Mouse (Mus musculus) liver, embryonic 14.5 days (tissue): Measurements from ENCODE around the gene Pex13. TPM values are rescaled to one million over a fixed set of nuclear protein-coding genes. Genes with fewer than 3 reads are reported as not detected.
A peak's percentile ranks its signal among the peaks of the same experiment; 100 is the strongest.

ENCODE experiments used
- ATAC-seq: fragments of 200-750 bp; cut with Nextera tagmentation; 2 replicates; pipeline ENCODE4 v1.8.0; 2017; ENCODE audit warnings: moderate number of reproducible peaks, mild to moderate bottlenecking, moderate library complexity; ENCODE audit not compliant: insufficient read depth
- DNase-seq, 3 experiments: peaks; one replicate each; pipeline ENCODE4 v3.0.0-alpha.2; 2012 to 2013; ENCODE audit warnings: low read depth in 3 of 3, low spot score in 3 of 3
- H3K27ac ChIP-seq: fragments of 300-500 bp; sonication (generic); 2 replicates; pipeline ENCODE4 v1.5.1; 2014; ENCODE audit warnings: moderate library complexity, mild to moderate bottlenecking, control low read depth, inconsistent platforms
- H3K27me3 ChIP-seq: fragments of 300-500 bp; sonication (generic); 2 replicates; pipeline ENCODE4 v1.6.1; 2014; ENCODE audit warnings: mild to moderate bottlenecking, low read length, moderate library complexity; ENCODE audit not compliant: control insufficient read depth, insufficient read depth
- H3K36me3 ChIP-seq: fragments of 300-500 bp; sonication (generic); replicated peaks from 2 replicates; pipeline ENCODE4 v1.6.1; 2014; ENCODE audit warnings: low read depth; ENCODE audit not compliant: control insufficient read depth, insufficient read depth
- H3K4me1 ChIP-seq, 2 experiments: fragments of 200-500 bp in 1 of 2; fragments of 300-500 bp in 1 of 2; sonication (generic) in 1 of 2; replicated peaks; 2 replicates each; pipeline ENCODE4 v1.6.1; 2012 to 2014; ENCODE audit warnings: antibody characterized with exemption in 1 of 2, inconsistent platforms in 1 of 2, low read length in 1 of 2; ENCODE audit not compliant: control insufficient read depth in 2 of 2, insufficient read depth in 2 of 2
- H3K4me2 ChIP-seq: fragments of 300-500 bp; sonication (generic); 2 replicates; pipeline ENCODE4 v1.6.1; 2014; ENCODE audit warnings: low read depth, mild to moderate bottlenecking, control low read depth, moderate library complexity
- H3K4me3 ChIP-seq, 2 experiments: fragments of 200-500 bp in 1 of 2; fragments of 300-500 bp in 1 of 2; sonication (generic) in 1 of 2; 2 replicates each; pipeline ENCODE4 v1.5.1; 2012 to 2014; ENCODE audit warnings: low read depth in 2 of 2, low read length in 2 of 2, mild to moderate bottlenecking in 2 of 2, control low read depth in 1 of 2, inconsistent platforms in 1 of 2, moderate library complexity in 1 of 2; ENCODE audit not compliant: insufficient read depth in 1 of 2
- H3K9ac ChIP-seq: fragments of 300-500 bp; sonication (generic); replicated peaks from 2 replicates; pipeline ENCODE4 v1.6.1; 2014; ENCODE audit warnings: mild to moderate bottlenecking, control low read depth, moderate library complexity
- H3K9me3 ChIP-seq: fragments of 300-500 bp; sonication (generic); 2 replicates; pipeline ENCODE4 v1.6.1; 2016; ENCODE audit warnings: low read length, mixed read lengths; ENCODE audit not compliant: control insufficient read depth
- CTCF ChIP-seq: IDR thresholded peaks from 2 replicates; pipeline ENCODE4 v1.5.1; 2016; ENCODE audit warnings: antibody characterized with exemption, low read depth, control low read depth
- EP300 ChIP-seq: IDR thresholded peaks from 2 replicates; pipeline ENCODE4 v1.6.1; 2016; ENCODE audit warnings: antibody characterized with exemption, low read depth
- WGBS: fragments of 180-500 bp; shearing (Covaris S2); extraction: QIAGEN DNeasy Blood & Tissue Kit; methylation state at CpG from one replicate; pipeline ENCODE4 v1.1.7; 2014; ENCODE audit not compliant: insufficient replicate concordance; 5-methylcytosine and 5-hydroxymethylcytosine counted together
- polyA plus RNA-seq, 2 experiments: library from polyadenylated mRNA; depleted of rRNA in 1 of 2; stranded (reverse) in 1 of 2; unstranded in 1 of 2; fragments of >200 nt; fragmentation: Nextera tagmentation in 1 of 2; extraction: Ambion mirVana in 1 of 2; gene quantifications; 2 replicates each; pipeline versions ENCODE4 v1.2.1 to v1.2.3; 2012 to 2014

Pex13 gene
- polyA plus RNA-seq (2012; rRNA removed) (2.7 and 3.5 TPM in 2 replicates), polyA plus RNA-seq (2014; fragmentation: Nextera tagmentation; extraction: Ambion mirVana) (12.2 and 13.0 TPM in 2 replicates)

GRCm38 (mm10) chr11:23665798-23666501, at the start of gene Pex13:
TSS of gene Pex13 (minus strand) at chr11:23665959.
- Histone ChIP-seq H3K27ac (peak within 1 kb of the TSS; percentile 78), H3K4me1 (peaks cover 0 to 6% of the 10 kb centered on the region in 2 experiments; a peak in 2 of 4 replicates), H3K36me3 (no peaks in the 10 kb centered on the region; the same call in 1 of the 2 replicates), H3K4me3 (peak within 1 kb of the TSS; percentile 83 to 97), H3K27me3 (no peaks in the 10 kb centered on the region), H3K4me2 (peak within 1 kb of the TSS; percentile 89), H3K9me3 (no peaks in the 10 kb centered on the region), H3K9ac (peak within 1 kb of the TSS; percentile 81)
- WGBS = under 1% methylated on average over 49 of the region's 49 CpGs
- ATAC-seq (peak; percentile 96), DNase-seq (peak; percentile 79 to 86 (median 80))
- TF ChIP-seq EP300 (no peak), CTCF (no peak)

- no peak for ATAC-seq
- WGBS = 73% methylated on average over 3 of the region's 3 CpGs
- no peaks in the 10 kb centered on the region for H3K27me3 ChIP-seq
- TF ChIP-seq CTCF = no peak
- no peak for TF ChIP-seq EP300
- no peak for DNase-seq
- H3K4me2 ChIP-seq = no peak overlapping the region
- no peaks in the 10 kb centered on the region for H3K9me3 ChIP-seq
- H3K27ac ChIP-seq = no peak overlapping the region
- no peaks in the 10 kb centered on the region for H3K4me1 ChIP-seq
- peaks cover 7% of the 10 kb centered on the region for H3K36me3 ChIP-seq
- no peak overlapping the region for H3K4me3 ChIP-seq
- H3K9ac ChIP-seq = no peak overlapping the region
These were observed 46.5 kb upstream of the Pex13 start for GRCm38 (mm10) chr11:23712299-23712698.

- no peak overlapping the region for H3K27ac ChIP-seq
- no peak for ATAC-seq
- H3K27me3 ChIP-seq = no peaks in the 10 kb centered on the region
- peaks cover 2% of the 10 kb centered on the region; the same call in 1 of the 2 replicates for H3K36me3 ChIP-seq
- H3K9ac ChIP-seq = no peak overlapping the region
- H3K9me3 ChIP-seq = no peaks in the 10 kb centered on the region
- H3K4me2 ChIP-seq = no peak overlapping the region
- no peak for DNase-seq
- H3K4me1 ChIP-seq = no peaks in the 10 kb centered on the region
- 72% methylated on average over 7 of the region's 7 CpGs for WGBS
- H3K4me3 ChIP-seq = no peak overlapping the region
- no peak for TF ChIP-seq EP300
- no peak for TF ChIP-seq CTCF
These were observed 39.0 kb upstream of the Pex13 start for GRCm38 (mm10) chr11:23704604-23705294.

- H3K9me3 ChIP-seq = no peaks in the 10 kb centered on the region
- peaks cover 2% of the 10 kb centered on the region; the same call in 1 of the 2 replicates for H3K36me3 ChIP-seq
- no peak overlapping the region for H3K4me3 ChIP-seq
- no peaks in the 10 kb centered on the region for H3K27me3 ChIP-seq
- no peak for ATAC-seq
- 80% methylated on average over 3 of the region's 3 CpGs for WGBS
- TF ChIP-seq EP300 (no peak), CTCF (no peak)
- H3K4me1 ChIP-seq = no peaks in the 10 kb centered on the region
- H3K27ac ChIP-seq = no peak overlapping the region
- DNase-seq = no peak
- no peak overlapping the region for H3K9ac ChIP-seq
- H3K4me2 ChIP-seq = no peak overlapping the region
These were observed 36.1 kb upstream of the Pex13 start for GRCm38 (mm10) chr11:23701831-23702230.

- H3K4me1 ChIP-seq = no peaks in the 10 kb centered on the region
- H3K9ac ChIP-seq = no peak overlapping the region
- H3K4me3 ChIP-seq = no peak overlapping the region
- H3K9me3 ChIP-seq = no peaks in the 10 kb centered on the region
- no peaks in the 10 kb centered on the region for H3K27me3 ChIP-seq
- H3K4me2 ChIP-seq = no peak overlapping the region
- H3K27ac ChIP-seq = no peak overlapping the region
- H3K36me3 ChIP-seq = peaks cover 2% of the 10 kb centered on the region; the same call in 1 of the 2 replicates
- 70% methylated on average over 3 of the region's 3 CpGs for WGBS
- no peak for TF ChIP-seq CTCF
- no peak for TF ChIP-seq EP300
- ATAC-seq (no peak), DNase-seq (no peak)
These were observed 33.8 kb upstream of the Pex13 start for GRCm38 (mm10) chr11:23699414-23700095.
